Mouse (Mus musculus) kidney, adult 2 months (tissue): ENCODE results near the gene Dlst. TPM values are rescaled to one million over a fixed set of nuclear protein-coding genes. Genes with fewer than 3 reads are reported as not detected.
A peak's percentile ranks its signal among the peaks of the same experiment; 100 is the strongest.

Experiments
- DNase-seq: peaks from one replicate; pipeline ENCODE4 v3.0.0; 2021
- H3K27ac ChIP-seq: fragments of 200-500 bp; 2 replicates; pipeline ENCODE4 v1.5.1; 2012; ENCODE audit warnings: low read depth, low read length, control low read depth, inconsistent platforms; ENCODE audit not compliant: insufficient read depth
- H3K27me3 ChIP-seq: fragments of 200-500 bp; replicated peaks from 2 replicates; pipeline ENCODE4 v1.6.1; 2012; ENCODE audit warnings: mild to moderate bottlenecking, moderate library complexity, low read length, inconsistent platforms; ENCODE audit not compliant: control insufficient read depth, insufficient read depth
- H3K36me3 ChIP-seq: fragments of 200-500 bp; 2 replicates; pipeline ENCODE4 v1.6.1; 2012; ENCODE audit warnings: mild to moderate bottlenecking, moderate library complexity, low read length, inconsistent platforms; ENCODE audit not compliant: control insufficient read depth, insufficient read depth
- H3K4me1 ChIP-seq: fragments of 200-500 bp; 2 replicates; pipeline ENCODE4 v1.6.1; 2011; ENCODE audit warnings: low read length; ENCODE audit not compliant: control insufficient read depth, insufficient read depth
- H3K4me3 ChIP-seq: fragments of 200-500 bp; 2 replicates; pipeline ENCODE4 v1.5.1; 2011; ENCODE audit warnings: mild to moderate bottlenecking, low read depth, low read length, control low read depth; ENCODE audit not compliant: insufficient read depth
- CTCF ChIP-seq: fragments of 200-500 bp; conservative IDR thresholded peaks from 2 replicates; pipeline ENCODE4 v1.5.1; 2011; ENCODE audit warnings: low read depth, mild to moderate bottlenecking, control low read depth, low read length, moderate library complexity, mixed read lengths; ENCODE audit not compliant: insufficient read depth, insufficient read length
- POLR2A ChIP-seq: fragments of 200-500 bp; IDR thresholded peaks from one replicate; pipeline ENCODE4 v1.6.1; 2011; ENCODE audit warnings: low read depth, low read length, control low read depth
- WGBS: fragments of 180-500 bp; shearing (Covaris S2); methylation state at CpG from one replicate; pipeline ENCODE4 v1.1.7; 2018; 5-methylcytosine and 5-hydroxymethylcytosine counted together
- polyA plus RNA-seq: library from polyadenylated mRNA; depleted of rRNA; stranded (reverse); fragments of >200 nt; gene quantifications from 2 replicates; pipeline ENCODE4 v1.2.3, GENCODE M21; 2012

Dlst gene
- polyA plus RNA-seq, 1 experiment, result 312 TPM

- Histone ChIP-seq H3K27me3 (no peaks in the 10 kb centered on the region), H3K27ac (no peak overlapping the region), H3K4me1 (no peaks in the 10 kb centered on the region; the same call in 1 of the 2 replicates), H3K36me3 (no peaks in the 10 kb centered on the region), H3K4me3 (no peak overlapping the region)
- no peak for DNase-seq
- WGBS, result 80% methylated on average over 7 of the region's 7 CpGs
- TF ChIP-seq POLR2A (no peak), CTCF (no peak)
Measured at GRCm38 (mm10) chr12:85174016-85174415, 63.4 kb downstream of the Dlst start.

GRCm38 (mm10) chr12:85175087-85175675, 64.5 kb downstream of the Dlst start:
- no peak for DNase-seq
- Histone ChIP-seq H3K4me1 (no peaks in the 10 kb centered on the region), H3K27ac (no peak overlapping the region), H3K36me3 (no peaks in the 10 kb centered on the region), H3K4me3 (no peak overlapping the region), H3K27me3 (no peaks in the 10 kb centered on the region)
- TF ChIP-seq CTCF (no peak), POLR2A (no peak)
- 70% methylated on average over 16 of the region's 16 CpGs for WGBS

GRCm38 (mm10) chr12:85175926-85176845, 65.6 kb downstream of the Dlst start:
- Histone ChIP-seq H3K36me3 (no peaks in the 10 kb centered on the region), H3K4me1 (no peaks in the 10 kb centered on the region), H3K4me3 (peak overlapping the region; percentile 26; the same call in 1 of the 2 replicates), H3K27ac (no peak overlapping the region), H3K27me3 (no peaks in the 10 kb centered on the region)
- TF ChIP-seq POLR2A (no peak), CTCF (no peak)
- DNase-seq, result no peak
- 40% methylated on average over 11 of the region's 11 CpGs for WGBS

- 7% methylated on average over 32 of the region's 32 CpGs for WGBS
- no peak for TF ChIP-seq POLR2A
- no peak for TF ChIP-seq CTCF
- no peak overlapping the region for H3K27ac ChIP-seq
- DNase-seq, result peak; percentile 30
- peak overlapping the region; percentile 26 for H3K4me3 ChIP-seq
- no peaks in the 10 kb centered on the region for H3K27me3 ChIP-seq
- no peaks in the 10 kb centered on the region for H3K36me3 ChIP-seq
- no peaks in the 10 kb centered on the region for H3K4me1 ChIP-seq
Measured at GRCm38 (mm10) chr12:85176846-85177523, 66.4 kb downstream of the Dlst start.

GRCm38 (mm10) chr12:85177740-85178239, 67.2 kb downstream of the Dlst start, which contains the start of gene Pgf:
Gene Pgf, minus strand, starts transcription at chr12:85177790.
- WGBS, result 77% methylated on average over 10 of the region's 10 CpGs
- TF ChIP-seq CTCF (no peak), POLR2A (no peak)
- DNase-seq, result no peak
- Histone ChIP-seq H3K27me3 (no peaks in the 10 kb centered on the region), H3K27ac (no peak within 1 kb of the TSS), H3K36me3 (no peaks in the 10 kb centered on the region), H3K4me3 (peak within 1 kb of the TSS; percentile 26), H3K4me1 (no peaks in the 10 kb centered on the region)

- H3K36me3 ChIP-seq, result no peaks in the 10 kb centered on the region
- DNase-seq, result no peak
- no peak overlapping the region for H3K4me3 ChIP-seq
- 96% methylated on average over 2 of the region's 2 CpGs for WGBS
- no peak for TF ChIP-seq CTCF
- no peaks in the 10 kb centered on the region for H3K4me1 ChIP-seq
- H3K27me3 ChIP-seq, result no peaks in the 10 kb centered on the region
- H3K27ac ChIP-seq, result no peak overlapping the region
Measured at GRCm38 (mm10) chr12:85178294-85178693, 67.7 kb downstream of the Dlst start.
